Mouse (Mus musculus): ENCODE measurements around the gene Ihh. TPM values are rescaled to one million over a fixed set of nuclear protein-coding genes. Genes with fewer than 3 reads are reported as not detected.

Gene Ihh
- total and polyA plus RNA-seq, 3 experiments = 0.13 to 0.27 TPM; not detected in 1

DNA sequence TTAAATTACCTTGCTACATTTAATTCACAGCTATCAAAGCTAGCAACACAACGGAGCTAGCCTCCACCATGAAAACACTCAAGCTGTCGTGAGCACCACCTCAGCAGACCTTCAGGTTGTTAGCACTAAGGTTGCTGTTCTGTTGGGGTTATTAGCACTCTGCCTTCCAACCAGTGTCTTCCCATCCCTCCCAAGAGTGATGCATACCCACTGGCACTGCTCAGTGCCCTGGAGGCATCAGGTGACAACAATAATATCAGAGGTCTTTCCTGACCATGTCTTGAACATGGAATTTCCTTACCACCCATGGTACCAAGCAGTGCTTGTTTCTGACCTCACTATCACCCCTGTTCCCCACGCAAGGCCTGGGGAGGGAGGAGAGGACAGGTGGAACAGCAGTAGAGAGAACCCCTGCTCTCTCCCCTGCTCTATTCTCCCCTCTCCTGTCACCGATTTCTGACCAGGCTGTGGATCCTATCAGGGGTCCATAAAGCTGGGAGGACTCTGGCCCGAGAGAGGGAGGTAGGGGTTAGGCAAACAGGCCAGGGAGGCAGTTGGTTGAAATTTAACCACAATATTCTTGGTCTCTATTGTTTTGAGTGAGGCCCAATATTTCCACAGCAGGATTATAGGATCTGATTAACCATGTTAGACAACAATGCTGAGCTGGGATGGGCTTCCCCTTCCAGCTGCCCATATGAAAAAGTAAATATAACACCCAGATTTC is 10.8 kb upstream of the Ihh start:
- Histone ChIP-seq H3K4me3 (ENCODE audit: low read depth, low read length) (no peak overlapping the region), H3K36me3 (replicated peaks) (peaks cover 2% of the 10 kb centered on the region), H3K27me3 (ENCODE audit: insufficient read depth, low read length) (peaks cover 10% of the 10 kb centered on the region), H3K4me1 (ENCODE audit: insufficient read depth, low read depth, low read length) (no peaks in the 10 kb centered on the region), H3K9me3 (replicated peaks) (no peaks in the 10 kb centered on the region)
- ATAC-seq (ENCODE audit: extremely low read depth, insufficient number of reproducible peaks, low FRiP score, poor library complexity, severe bottlenecking) = no peak
- TF ChIP-seq GATA2 (IDR thresholded peaks at IDR 0.05; ENCODE audit: borderline replicate concordance, low read depth, low read length) = no peak
- no peak for TF ChIP-seq GATA1 (IDR thresholded peaks at IDR 0.05; ENCODE audit: borderline replicate concordance, low read length)
- TF ChIP-seq TAL1 (conservative IDR thresholded peaks at IDR 0.05; ENCODE audit: low read depth, low read length) = no peak
- TF ChIP-seq POLR2AphosphoS5 (IDR thresholded peaks at IDR 0.05; ENCODE audit: insufficient replicate concordance, low read depth, low read length) = no peak
- TF ChIP-seq CTCF (IDR thresholded peaks at IDR 0.05; ENCODE audit: low read depth, low read length) = no peak
- no peak for DNase-seq (ENCODE audit: low spot score)

DNA sequence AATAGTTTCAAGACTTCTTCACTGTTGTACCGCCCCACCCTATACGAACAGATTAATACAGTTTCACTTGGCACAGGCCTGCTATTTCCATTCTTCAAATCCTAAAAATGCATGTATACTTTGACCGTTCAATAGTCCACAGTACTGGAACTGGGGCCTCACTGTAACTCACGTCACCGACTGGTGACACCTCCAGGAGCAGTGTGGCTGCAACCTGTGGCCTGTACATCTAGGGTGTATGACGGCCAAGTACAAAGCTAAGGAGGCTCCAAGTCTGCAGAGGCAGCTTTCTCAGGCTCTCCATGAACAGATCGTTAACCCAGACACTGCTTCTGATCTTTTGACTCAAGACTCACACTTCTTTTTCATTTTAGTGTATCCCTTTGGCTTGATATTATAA is 10.2 kb upstream of the Ihh start:
- Histone ChIP-seq H3K27me3 (ENCODE audit: insufficient read depth, low read length) (peaks cover 10% of the 10 kb centered on the region), H3K9me3 (replicated peaks) (no peaks in the 10 kb centered on the region), H3K36me3 (replicated peaks) (peaks cover 2% of the 10 kb centered on the region), H3K4me1 (ENCODE audit: insufficient read depth, low read depth, low read length) (no peaks in the 10 kb centered on the region), H3K4me3 (ENCODE audit: low read depth, low read length) (no peak overlapping the region)
- DNase-seq (ENCODE audit: low spot score) (no peak), ATAC-seq (ENCODE audit: extremely low read depth, insufficient number of reproducible peaks, low FRiP score, poor library complexity, severe bottlenecking) (no peak)
- TF ChIP-seq TAL1 (conservative IDR thresholded peaks at IDR 0.05; ENCODE audit: low read depth, low read length) (no peak), GATA2 (IDR thresholded peaks at IDR 0.05; ENCODE audit: borderline replicate concordance, low read depth, low read length) (no peak), CTCF (IDR thresholded peaks at IDR 0.05; ENCODE audit: low read depth, low read length) (no peak)

DNA sequence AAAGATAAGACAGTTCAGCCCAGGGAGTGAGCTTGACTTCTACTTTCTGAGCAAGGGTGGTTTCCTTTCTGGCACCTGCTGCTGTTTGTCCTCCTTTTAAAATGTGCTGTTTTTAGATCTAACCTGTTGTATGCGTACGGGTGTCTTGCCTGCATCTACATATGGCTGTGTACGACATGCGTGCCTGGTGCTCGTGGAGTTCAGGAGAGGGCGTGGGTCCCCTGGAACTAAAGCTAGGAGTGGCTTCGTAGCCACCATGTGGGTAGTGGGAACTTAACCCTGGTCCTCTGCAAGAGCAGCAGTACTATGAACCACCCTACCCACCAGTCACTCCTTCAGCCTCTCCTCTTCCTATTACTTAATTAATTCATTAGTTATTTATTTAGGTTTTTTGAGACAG is 8.6 kb upstream of the Ihh start:
- TF ChIP-seq CTCF (IDR thresholded peaks at IDR 0.05; ENCODE audit: low read depth, low read length) = no peak
- TF ChIP-seq POLR2AphosphoS5 (IDR thresholded peaks at IDR 0.05; ENCODE audit: insufficient replicate concordance, low read depth, low read length) = no peak
- no peak for TF ChIP-seq TAL1 (conservative IDR thresholded peaks at IDR 0.05; ENCODE audit: low read depth, low read length)
- no peak for TF ChIP-seq GATA2 (IDR thresholded peaks at IDR 0.05; ENCODE audit: borderline replicate concordance, low read depth, low read length)
- no peak for TF ChIP-seq GATA1 (IDR thresholded peaks at IDR 0.05; ENCODE audit: borderline replicate concordance, low read length)
- ATAC-seq (ENCODE audit: extremely low read depth, insufficient number of reproducible peaks, low FRiP score, poor library complexity, severe bottlenecking) = no peak
- no peaks in the 10 kb centered on the region for H3K36me3 ChIP-seq (replicated peaks)

DNA sequence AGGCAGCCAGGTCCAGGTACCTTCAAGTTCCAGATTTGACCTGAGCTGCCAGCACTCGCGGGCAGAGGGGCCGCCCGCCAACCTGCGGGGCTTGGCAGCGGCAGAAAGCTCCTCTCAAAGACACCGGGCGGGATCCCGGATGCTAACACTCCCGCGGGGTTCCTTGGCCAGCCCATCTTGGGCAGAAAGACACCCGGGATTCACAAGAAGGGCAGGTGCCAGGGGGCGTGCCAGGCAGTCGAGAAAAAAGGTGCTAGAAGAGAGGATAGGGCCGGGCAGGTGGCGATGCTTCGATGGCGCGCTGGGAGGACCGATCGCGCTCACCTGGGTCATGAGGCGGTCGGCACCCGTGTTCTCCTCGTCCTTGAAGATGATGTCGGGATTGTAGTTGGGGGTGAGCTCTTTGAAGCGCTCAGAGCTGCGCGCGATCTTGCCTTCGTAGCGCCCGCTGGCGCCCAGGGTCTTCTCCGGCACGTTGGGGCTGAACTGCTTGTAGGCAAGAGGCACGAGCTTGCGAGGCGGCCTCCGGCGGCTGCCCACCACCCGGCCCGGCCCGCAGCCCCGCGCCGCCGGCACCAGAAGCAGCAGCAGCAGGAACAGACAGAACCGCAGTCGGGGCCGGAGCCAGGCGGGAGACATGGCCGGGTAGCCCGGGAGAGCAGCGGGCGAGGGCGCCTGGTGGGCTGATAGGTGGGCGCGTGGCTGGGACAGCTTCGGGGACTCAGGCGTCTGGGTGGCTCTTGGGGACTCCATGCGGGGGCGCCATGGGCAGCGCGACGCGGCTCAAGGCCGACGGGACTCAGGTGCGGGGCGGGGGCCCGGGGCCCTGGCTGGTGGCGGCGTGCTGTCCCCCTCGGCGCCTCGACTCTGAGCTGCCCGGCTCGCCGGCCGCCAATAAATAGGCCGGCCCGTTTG is 639 bp downstream of the Ihh start:
- no peak overlapping the region; the same call in 1 of the 2 replicates for H3K4me3 ChIP-seq (ENCODE audit: low read depth, low read length)
- H3K4me1 ChIP-seq (ENCODE audit: insufficient read depth, low read depth, low read length) = no peaks in the 10 kb centered on the region
- TF ChIP-seq POLR2AphosphoS5 (IDR thresholded peaks at IDR 0.05; ENCODE audit: insufficient replicate concordance, low read depth, low read length) (no peak), GATA1 (IDR thresholded peaks at IDR 0.05; ENCODE audit: borderline replicate concordance, low read length) (no peak), CTCF (IDR thresholded peaks at IDR 0.05; ENCODE audit: low read depth, low read length) (no peak), TAL1 (conservative IDR thresholded peaks at IDR 0.05; ENCODE audit: low read depth, low read length) (no peak), GATA2 (IDR thresholded peaks at IDR 0.05; ENCODE audit: borderline replicate concordance, low read depth, low read length) (no peak)
- no peak for ATAC-seq (ENCODE audit: extremely low read depth, insufficient number of reproducible peaks, low FRiP score, poor library complexity, severe bottlenecking)
- H3K27me3 ChIP-seq (ENCODE audit: insufficient read depth, low read length) = peaks cover 30% of the 10 kb centered on the region
- H3K36me3 ChIP-seq (replicated peaks) = no peaks in the 10 kb centered on the region
- no peak for DNase-seq (ENCODE audit: low spot score)
- peaks cover 21% of the 10 kb centered on the region for H3K9me3 ChIP-seq (replicated peaks)

More for the DNA sequence above, 8.6 kb upstream of the Ihh start:
- no peaks in the 10 kb centered on the region for H3K4me1 ChIP-seq (ENCODE audit: insufficient read depth, low read depth, low read length)
- peaks cover 13% of the 10 kb centered on the region for H3K27me3 ChIP-seq (ENCODE audit: insufficient read depth, low read length)
- no peak for DNase-seq (ENCODE audit: low spot score)
- no peaks in the 10 kb centered on the region for H3K9me3 ChIP-seq (replicated peaks)
- no peak overlapping the region for H3K4me3 ChIP-seq (ENCODE audit: low read depth, low read length)

DNA sequence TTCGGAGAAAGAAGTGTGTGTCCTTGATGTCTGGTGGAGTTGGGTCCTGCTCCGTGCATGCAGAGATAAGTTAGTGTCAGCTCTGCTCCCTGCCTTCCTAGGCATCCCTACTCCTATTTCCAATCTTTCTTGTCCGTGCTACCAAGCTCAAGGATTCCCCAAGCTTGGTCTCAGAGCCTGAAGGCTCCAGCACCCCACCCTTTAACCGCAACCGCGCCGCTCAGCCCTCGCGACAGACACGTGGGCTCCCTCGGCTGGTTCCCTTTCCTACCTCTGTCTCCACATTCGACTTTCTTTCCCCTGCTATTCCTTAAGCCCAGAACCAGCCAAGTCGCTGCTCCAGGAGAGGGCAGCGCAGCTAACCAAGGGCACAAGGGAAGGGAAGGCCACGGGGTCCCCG is 1.4 kb downstream of the Ihh start:
- H3K36me3 ChIP-seq (replicated peaks) = no peaks in the 10 kb centered on the region
- no peak overlapping the region for H3K4me3 ChIP-seq (ENCODE audit: low read depth, low read length)
- peaks cover 21% of the 10 kb centered on the region for H3K9me3 ChIP-seq (replicated peaks)
- DNase-seq (ENCODE audit: low spot score) (no peak), ATAC-seq (ENCODE audit: extremely low read depth, insufficient number of reproducible peaks, low FRiP score, poor library complexity, severe bottlenecking) (no peak)
- no peak for TF ChIP-seq GATA1 (IDR thresholded peaks at IDR 0.05; ENCODE audit: borderline replicate concordance, low read length)
- no peak for TF ChIP-seq TAL1 (conservative IDR thresholded peaks at IDR 0.05; ENCODE audit: low read depth, low read length)
- no peak for TF ChIP-seq POLR2AphosphoS5 (IDR thresholded peaks at IDR 0.05; ENCODE audit: insufficient replicate concordance, low read depth, low read length)
- TF ChIP-seq CTCF (IDR thresholded peaks at IDR 0.05; ENCODE audit: low read depth, low read length) = no peak
- no peak for TF ChIP-seq GATA2 (IDR thresholded peaks at IDR 0.05; ENCODE audit: borderline replicate concordance, low read depth, low read length)
- no peaks in the 10 kb centered on the region for H3K4me1 ChIP-seq (ENCODE audit: insufficient read depth, low read depth, low read length)
- peaks cover 28% of the 10 kb centered on the region; the same call in 1 of the 2 replicates for H3K27me3 ChIP-seq (ENCODE audit: insufficient read depth, low read length)

DNA sequence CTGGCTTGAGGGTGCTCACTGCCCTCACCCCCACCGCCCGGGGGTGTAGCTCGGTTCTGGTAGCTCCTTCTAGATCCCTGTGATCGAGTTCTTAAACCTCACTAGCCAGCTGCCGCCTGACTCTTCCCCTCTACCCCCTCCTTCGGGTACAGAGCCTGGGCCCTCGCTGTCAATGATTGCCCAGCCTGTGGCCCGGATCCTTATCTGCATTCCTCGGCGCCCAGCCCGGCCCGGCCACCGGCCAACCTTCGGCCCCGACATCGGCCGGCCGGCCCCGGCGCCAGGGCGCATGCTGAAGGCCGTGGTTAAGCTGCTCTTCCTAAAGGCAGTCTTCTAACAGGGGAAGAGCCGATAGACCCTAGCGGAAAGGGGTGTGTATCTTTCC is 1.8 kb downstream of the Ihh start:
- Histone ChIP-seq H3K27me3 (ENCODE audit: insufficient read depth, low read length) (peaks cover 28% of the 10 kb centered on the region; the same call in 1 of the 2 replicates), H3K4me3 (ENCODE audit: low read depth, low read length) (no peak overlapping the region), H3K9me3 (replicated peaks) (peaks cover 21% of the 10 kb centered on the region), H3K36me3 (replicated peaks) (no peaks in the 10 kb centered on the region), H3K4me1 (ENCODE audit: insufficient read depth, low read depth, low read length) (no peaks in the 10 kb centered on the region)
- no peak for ATAC-seq (ENCODE audit: extremely low read depth, insufficient number of reproducible peaks, low FRiP score, poor library complexity, severe bottlenecking)
- TF ChIP-seq POLR2AphosphoS5 (IDR thresholded peaks at IDR 0.05; ENCODE audit: insufficient replicate concordance, low read depth, low read length) = no peak
- TF ChIP-seq GATA1 (IDR thresholded peaks at IDR 0.05; ENCODE audit: borderline replicate concordance, low read length) = no peak
- TF ChIP-seq TAL1 (conservative IDR thresholded peaks at IDR 0.05; ENCODE audit: low read depth, low read length) = no peak
- no peak for TF ChIP-seq CTCF (IDR thresholded peaks at IDR 0.05; ENCODE audit: low read depth, low read length)
- no peak for TF ChIP-seq GATA2 (IDR thresholded peaks at IDR 0.05; ENCODE audit: borderline replicate concordance, low read depth, low read length)
- no peak for DNase-seq (ENCODE audit: low spot score)
